Mouse (Mus musculus) megakaryocyte, embryonic 14.5 days (primary cell): ENCODE results near the gene Efhd2. TPM values are rescaled to one million over a fixed set of nuclear protein-coding genes. Genes with fewer than 3 reads are reported as not detected.

ENCODE experiments used
- H3K27me3 ChIP-seq: replicated peaks from 2 replicates; pipeline ENCODE3; 2012; ENCODE audit warnings: inconsistent platforms
- H3K36me3 ChIP-seq: replicated peaks from 2 replicates; pipeline ENCODE3; 2012; ENCODE audit warnings: low read length, inconsistent platforms, mixed read lengths
- H3K4me1 ChIP-seq: 2 replicates; pipeline ENCODE4 v1.6.1; 2012; ENCODE audit warnings: inconsistent platforms
- H3K4me3 ChIP-seq: replicated peaks from 2 replicates; pipeline ENCODE3; 2012; ENCODE audit warnings: moderate library complexity, mild to moderate bottlenecking, inconsistent platforms
- H3K9me3 ChIP-seq: 2 replicates; pipeline ENCODE4 v1.6.1; 2012; ENCODE audit warnings: inconsistent platforms
- FLI1 ChIP-seq: IDR thresholded peaks from 2 replicates; pipeline ENCODE4 v1.6.1; 2012; ENCODE audit warnings: low read length, inconsistent platforms, mixed read lengths
- GATA1 ChIP-seq: IDR thresholded peaks from 3 replicates; pipeline ENCODE4 v1.6.1; 2012; ENCODE audit warnings: mixed read lengths, low read length, inconsistent platforms, borderline replicate concordance
- polyA plus RNA-seq: library from polyadenylated mRNA; stranded (reverse); fragments of >175 nt; gene quantifications from 2 replicates; pipeline ENCODE4 v1.2.3, GENCODE M21; 2012; ENCODE audit warnings: low replicate concordance; ENCODE audit not compliant: insufficient read depth

Gene Efhd2
- polyA plus RNA-seq, 1 experiment = 93.3 TPM

DNA sequence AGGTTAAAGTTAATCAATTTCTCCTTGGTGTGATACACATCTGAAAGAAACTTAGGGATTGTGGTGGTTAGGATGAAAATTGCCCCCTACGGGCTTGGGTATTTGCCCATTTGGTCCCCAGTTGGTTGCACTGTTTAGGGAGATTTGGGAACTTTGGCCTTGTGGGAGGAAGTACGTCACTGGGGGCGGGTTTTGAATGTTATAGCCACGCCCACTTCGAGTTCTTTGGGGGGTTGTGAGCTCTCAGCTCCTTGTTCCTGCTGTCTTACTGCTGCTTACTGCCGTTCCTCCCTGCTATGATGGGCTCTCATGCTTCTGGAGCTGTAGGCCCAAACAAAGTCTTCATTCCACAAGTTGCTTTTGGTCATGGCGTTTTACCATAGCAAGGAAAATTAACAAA, 43.4 kb downstream of the Efhd2 start:
- TF ChIP-seq GATA1 = no peak
- TF ChIP-seq FLI1 = no peak
- Histone ChIP-seq H3K4me1 (peaks cover 11% of the 10 kb centered on the region), H3K4me3 (no peak overlapping the region), H3K27me3 (peaks cover 36% of the 10 kb centered on the region), H3K36me3 (no peaks in the 10 kb centered on the region), H3K9me3 (0 out of 2 replicates have a peak, but pooled peaks cover 4% of the 10 kb centered on the region)

DNA sequence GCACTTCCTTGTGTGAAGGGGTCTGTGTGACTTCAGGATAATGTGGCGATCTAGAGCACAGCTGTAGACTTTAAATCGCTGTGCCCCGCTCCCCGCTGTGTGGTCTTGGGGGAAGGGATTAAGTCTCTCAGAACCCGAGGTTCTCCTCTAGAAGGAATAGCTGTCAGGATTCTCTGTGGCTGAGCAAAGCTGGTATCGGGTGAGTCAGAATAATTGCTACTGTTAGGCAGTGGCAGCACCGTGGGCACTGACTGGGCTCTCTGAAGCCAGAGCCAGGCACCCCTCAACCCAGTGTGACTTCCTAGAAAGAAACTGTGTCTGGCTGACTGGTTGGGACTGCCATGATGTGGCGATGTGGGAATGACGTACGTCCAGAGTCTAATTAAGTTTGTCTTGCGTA, 44.3 kb downstream of the Efhd2 start:
- Histone ChIP-seq H3K4me3 (no peak overlapping the region), H3K36me3 (no peaks in the 10 kb centered on the region), H3K4me1 (peaks cover 11% of the 10 kb centered on the region), H3K9me3 (0 out of 2 replicates have a peak, but pooled peaks cover 4% of the 10 kb centered on the region), H3K27me3 (peaks cover 34% of the 10 kb centered on the region)
- no peak for TF ChIP-seq GATA1
- TF ChIP-seq FLI1 = no peak

- Histone ChIP-seq H3K36me3 (no peaks in the 10 kb centered on the region), H3K4me3 (no peak overlapping the region), H3K27me3 (peaks cover 23% of the 10 kb centered on the region), H3K4me1 (peaks cover under 1% of the 10 kb centered on the region; the same call in 1 of the 2 replicates), H3K9me3 (0 out of 2 replicates have a peak, but pooled peaks cover 4% of the 10 kb centered on the region)
- TF ChIP-seq FLI1 (no peak), GATA1 (no peak)
These were observed 46.5 kb downstream of the Efhd2 start for GRCm38 (mm10) chr4:141828177-141828576.

GRCm38 (mm10) chr4:141827401-141827800, 47.3 kb downstream of the Efhd2 start:
- no peaks in the 10 kb centered on the region for H3K36me3 ChIP-seq
- no peak overlapping the region for H3K4me3 ChIP-seq
- 0 out of 2 replicates have a peak, but pooled peaks cover 2% of the 10 kb centered on the region for H3K9me3 ChIP-seq
- peaks cover 7% of the 10 kb centered on the region; the same call in 1 of the 2 replicates for H3K4me1 ChIP-seq
- H3K27me3 ChIP-seq = peaks cover 23% of the 10 kb centered on the region
- TF ChIP-seq GATA1 = no peak
- no peak for TF ChIP-seq FLI1

- no peaks in the 10 kb centered on the region for H3K36me3 ChIP-seq
- H3K27me3 ChIP-seq = peaks cover 31% of the 10 kb centered on the region
- H3K4me3 ChIP-seq = no peak within 1 kb of the TSS
- H3K4me1 ChIP-seq = peaks cover 7% of the 10 kb centered on the region; the same call in 1 of the 2 replicates
- H3K9me3 ChIP-seq = no peaks in the 10 kb centered on the region
- TF ChIP-seq FLI1 = no peak
- TF ChIP-seq GATA1 = no peak
These were observed 48.7 kb downstream of the Efhd2 start, which contains the start of gene Cela2a for GRCm38 (mm10) chr4:141826060-141826459. Gene Cela2a, minus strand, starts transcription at chr4:141826160.

DNA sequence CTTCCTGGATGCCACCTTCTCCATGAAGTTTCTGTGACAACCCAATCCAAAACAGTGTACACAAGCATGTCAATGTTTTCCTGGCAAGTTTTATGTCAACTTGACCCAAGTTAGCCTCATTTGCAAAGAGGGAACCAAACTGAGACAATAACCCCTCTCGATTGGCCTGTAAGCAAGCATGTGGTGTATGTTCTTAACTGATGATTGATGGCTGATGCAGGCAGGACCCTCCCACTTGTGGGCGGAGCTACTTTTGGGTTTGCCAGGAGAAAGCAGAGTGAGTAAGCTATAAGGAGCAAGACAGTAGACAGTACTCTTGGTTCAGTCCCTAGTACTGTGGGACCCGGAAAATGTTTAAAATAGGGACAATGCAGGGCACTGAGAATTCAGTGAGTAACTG, 51.7 kb downstream of the Efhd2 start:
- Histone ChIP-seq H3K9me3 (no peaks in the 10 kb centered on the region), H3K36me3 (no peaks in the 10 kb centered on the region), H3K4me3 (no peak overlapping the region), H3K27me3 (peaks cover 37% of the 10 kb centered on the region), H3K4me1 (peaks cover 7% of the 10 kb centered on the region; the same call in 1 of the 2 replicates)
- no peak for TF ChIP-seq FLI1
- no peak for TF ChIP-seq GATA1

GRCm38 (mm10) chr4:141822089-141822488, 52.6 kb downstream of the Efhd2 start:
- H3K4me1 ChIP-seq = peaks cover 9% of the 10 kb centered on the region; the same call in 1 of the 2 replicates
- TF ChIP-seq FLI1 = no peak
- no peak for TF ChIP-seq GATA1
- no peaks in the 10 kb centered on the region for H3K36me3 ChIP-seq
- H3K9me3 ChIP-seq = no peaks in the 10 kb centered on the region
- no peak overlapping the region for H3K4me3 ChIP-seq
- H3K27me3 ChIP-seq = peaks cover 28% of the 10 kb centered on the region

- TF ChIP-seq FLI1 (no peak), GATA1 (no peak)
- peaks cover 23% of the 10 kb centered on the region for H3K27me3 ChIP-seq
- peaks cover 9% of the 10 kb centered on the region; the same call in 1 of the 2 replicates for H3K4me1 ChIP-seq
These were observed 53.5 kb downstream of the Efhd2 start for GRCm38 (mm10) chr4:141821178-141821577.

GRCm38 (mm10) chr4:141819316-141819715, 55.4 kb downstream of the Efhd2 start:
- no peaks in the 10 kb centered on the region for H3K9me3 ChIP-seq
- peaks cover 16% of the 10 kb centered on the region for H3K36me3 ChIP-seq
- peaks cover 18% of the 10 kb centered on the region for H3K27me3 ChIP-seq
- H3K4me3 ChIP-seq = no peak overlapping the region
- peaks cover 9% of the 10 kb centered on the region; the same call in 1 of the 2 replicates for H3K4me1 ChIP-seq
- TF ChIP-seq GATA1 (no peak), FLI1 (no peak)

More at GRCm38 (mm10) chr4:141821178-141821577, 53.5 kb downstream of the Efhd2 start:
- no peaks in the 10 kb centered on the region for H3K9me3 ChIP-seq
- no peaks in the 10 kb centered on the region for H3K36me3 ChIP-seq
- no peak overlapping the region for H3K4me3 ChIP-seq

- Histone ChIP-seq H3K9me3 (no peaks in the 10 kb centered on the region), H3K4me1 (peaks cover 9% of the 10 kb centered on the region; the same call in 1 of the 2 replicates), H3K4me3 (no peak overlapping the region), H3K36me3 (peaks cover 21% of the 10 kb centered on the region), H3K27me3 (peaks cover 18% of the 10 kb centered on the region)
- no peak for TF ChIP-seq FLI1
- no peak for TF ChIP-seq GATA1
These were observed 55.9 kb downstream of the Efhd2 start for GRCm38 (mm10) chr4:141818861-141819260.
